Mouse (Mus musculus) liver, adult 2 months (tissue): ENCODE results near the gene Cdkn1a. TPM values are rescaled to one million over a fixed set of nuclear protein-coding genes. Genes with fewer than 3 reads are reported as not detected.

Experiments used
- DNase-seq: peaks from one replicate; pipeline ENCODE4 v3.0.0-alpha.2; 2011; ENCODE audit warnings: low read depth, low spot score; ENCODE audit errors: extremely low read depth
- H3K27ac ChIP-seq: fragments of 200-500 bp; replicated peaks from 2 replicates; pipeline ENCODE4 v1.5.1; 2012; ENCODE audit warnings: low read depth, mild to moderate bottlenecking, control low read depth, inconsistent platforms, low read length; ENCODE audit not compliant: insufficient read depth
- H3K27me3 ChIP-seq: fragments of 200-500 bp; 2 replicates; pipeline ENCODE4 v1.6.1; 2012; ENCODE audit warnings: mild to moderate bottlenecking, moderate library complexity, low read length, inconsistent platforms; ENCODE audit not compliant: control insufficient read depth, insufficient read depth
- H3K36me3 ChIP-seq: fragments of 200-500 bp; 2 replicates; pipeline ENCODE4 v1.6.1; 2012; ENCODE audit warnings: low read length, inconsistent platforms; ENCODE audit not compliant: control insufficient read depth, insufficient read depth
- H3K4me1 ChIP-seq: fragments of 200-500 bp; 2 replicates; pipeline ENCODE4 v1.6.1; 2011; ENCODE audit warnings: low read length; ENCODE audit not compliant: control insufficient read depth, insufficient read depth
- H3K4me3 ChIP-seq: fragments of 200-500 bp; 2 replicates; pipeline ENCODE4 v1.5.1; 2011; ENCODE audit warnings: low read depth, mild to moderate bottlenecking, control low read depth, low read length, moderate library complexity; ENCODE audit not compliant: insufficient read depth
- H3K79me2 ChIP-seq: fragments of 200-500 bp; 2 replicates; pipeline ENCODE4 v1.6.1; 2012; ENCODE audit warnings: inconsistent platforms, mild to moderate bottlenecking, low read length, moderate library complexity; ENCODE audit not compliant: control insufficient read depth, insufficient read depth
- H3K9ac ChIP-seq: fragments of 200-500 bp; 2 replicates; pipeline ENCODE4 v1.6.1; 2012; ENCODE audit warnings: low read depth, mild to moderate bottlenecking, control low read depth, inconsistent platforms, low read length
- CTCF ChIP-seq: fragments of 200-500 bp; IDR thresholded peaks from 2 replicates; pipeline ENCODE4 v1.5.1; 2011; ENCODE audit warnings: low read depth, low read length, control low read depth
- POLR2A ChIP-seq: fragments of 200-500 bp; IDR thresholded peaks from 2 replicates; pipeline ENCODE4 v1.6.1; 2011; ENCODE audit warnings: low read length, control low read depth; ENCODE audit not compliant: insufficient read depth; ENCODE audit errors: extremely low read depth
- WGBS: fragments of 180-500 bp; shearing (Covaris S2); methylation state at CpG from one replicate; pipeline ENCODE4 v1.1.7; 2018; 5-methylcytosine and 5-hydroxymethylcytosine counted together
- polyA plus RNA-seq: library from polyadenylated mRNA; depleted of rRNA; stranded (reverse); fragments of >200 nt; gene quantifications from 2 replicates; pipeline ENCODE4 v1.2.3, GENCODE M21; 2012
- total RNA-seq: library from RNA; depleted of rRNA; stranded (reverse); fragments of >200 nt; gene quantifications from 2 replicates; pipeline ENCODE4 v1.2.3, GENCODE M21; 2014

Gene Cdkn1a
- total and polyA plus RNA-seq, 2 experiments: 0.37 to 6.9 TPM

DNA sequence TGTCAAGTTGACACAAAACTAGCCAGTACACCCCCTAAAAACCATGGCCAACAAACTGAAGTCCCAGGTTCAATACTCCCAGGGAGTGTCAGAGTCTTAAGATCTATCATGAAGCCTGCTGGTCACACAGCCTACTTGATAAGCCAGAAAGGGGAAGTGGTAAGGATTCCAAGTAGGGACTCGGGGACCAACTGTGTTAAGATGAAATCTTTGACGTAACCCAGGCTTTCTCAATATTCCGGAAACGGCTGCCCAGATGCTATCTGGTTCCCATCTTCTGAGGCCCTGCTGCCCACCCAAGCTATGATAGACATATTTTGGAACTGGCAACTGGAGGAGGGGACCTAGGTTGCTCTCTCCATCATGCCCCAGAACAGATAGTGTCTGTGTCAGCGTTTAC lies 20.6 kb downstream of the Cdkn1a start:
- Histone ChIP-seq H3K4me3 (no peak overlapping the region), H3K27me3 (no peaks in the 10 kb centered on the region), H3K36me3 (no peaks in the 10 kb centered on the region), H3K27ac (no peak overlapping the region), H3K79me2 (no peaks in the 10 kb centered on the region), H3K9ac (no peak overlapping the region), H3K4me1 (peaks cover 6% of the 10 kb centered on the region; the same call in 1 of the 2 replicates)
- WGBS: 80% methylated on average over 5 of the region's 5 CpGs
- no peak for DNase-seq
- TF ChIP-seq POLR2A (no peak), CTCF (no peak)

DNA sequence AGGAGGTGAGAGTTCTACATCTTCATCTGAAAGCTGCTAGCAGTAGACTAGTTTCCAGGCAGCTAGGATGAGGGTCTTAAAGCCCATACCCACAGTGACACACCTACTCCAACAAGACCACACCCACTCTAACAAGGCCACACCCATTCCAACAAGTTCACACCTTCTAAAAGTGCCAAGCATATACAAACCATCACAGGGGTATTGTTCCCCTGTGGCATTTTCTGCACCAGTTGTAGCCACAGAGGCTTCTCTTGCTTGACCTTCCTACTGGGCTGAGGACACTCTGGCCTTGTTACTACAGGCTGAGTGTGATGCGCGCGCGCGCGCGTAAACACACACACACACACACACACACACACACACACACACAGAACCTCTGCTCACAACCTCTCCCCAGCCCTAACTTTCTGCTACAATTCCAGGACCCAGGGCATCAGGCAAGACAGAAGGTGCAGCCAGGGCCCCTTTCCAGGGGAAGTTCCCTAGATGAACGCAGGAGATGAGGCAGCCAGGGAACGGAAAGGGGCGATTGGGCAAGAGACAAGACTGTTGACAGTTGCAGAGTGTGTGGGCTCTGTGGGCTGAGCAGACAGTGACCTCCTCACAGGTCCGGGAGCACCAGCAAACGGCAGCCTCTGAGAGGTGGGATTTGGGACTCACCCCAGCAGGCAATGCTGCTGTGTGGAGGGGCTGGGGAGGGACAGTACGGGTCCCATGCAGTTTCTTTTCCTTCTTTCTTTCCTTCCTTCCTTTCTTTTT lies 23.0 kb downstream of the Cdkn1a start, which contains the start of gene Rab44:
Rab44 (plus strand) TSS at position 555 of the 762 bp plus-strand sequence.
- H3K9ac ChIP-seq: no peak within 1 kb of the TSS
- WGBS: 62% methylated on average over 13 of the region's 13 CpGs
- H3K27ac ChIP-seq: no peak within 1 kb of the TSS
- peaks cover 6% of the 10 kb centered on the region; the same call in 1 of the 2 replicates for H3K4me1 ChIP-seq
- no peak for DNase-seq
- no peaks in the 10 kb centered on the region for H3K79me2 ChIP-seq
- H3K4me3 ChIP-seq: no peak within 1 kb of the TSS
- no peaks in the 10 kb centered on the region for H3K36me3 ChIP-seq
- TF ChIP-seq CTCF (no peak), POLR2A (no peak)
- H3K27me3 ChIP-seq: no peaks in the 10 kb centered on the region

DNA sequence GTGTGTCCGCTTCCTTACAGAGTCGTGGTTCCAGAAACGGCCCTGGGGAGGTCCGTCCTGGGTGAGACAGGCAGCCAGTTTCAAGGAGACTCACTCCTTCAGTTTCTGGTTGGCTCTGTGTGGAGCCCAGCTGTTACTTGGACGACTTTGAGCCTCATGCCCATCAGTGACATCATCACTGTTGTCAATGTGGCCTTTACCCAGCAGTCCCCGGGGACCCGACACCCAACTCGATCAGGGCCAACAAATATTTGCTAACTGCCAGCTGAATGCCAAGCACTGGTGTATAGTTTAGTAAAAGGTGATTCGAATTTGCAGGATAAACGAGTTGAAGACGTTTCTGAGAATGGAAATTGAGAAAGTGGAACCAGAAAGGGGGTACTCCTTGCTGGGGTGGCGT lies 25.2 kb downstream of the Cdkn1a start:
- 0 out of 2 replicates have a peak overlapping the region, but pooled peaks have one; percentile 17 for H3K9ac ChIP-seq
- H3K27ac ChIP-seq: no peak overlapping the region
- WGBS: 23% methylated on average over 12 of the region's 12 CpGs
- H3K36me3 ChIP-seq: no peaks in the 10 kb centered on the region
- DNase-seq: peak; percentile 89
- H3K4me1 ChIP-seq: peaks cover 6% of the 10 kb centered on the region; the same call in 1 of the 2 replicates
- H3K79me2 ChIP-seq: no peaks in the 10 kb centered on the region
- no peak for TF ChIP-seq POLR2A
- TF ChIP-seq CTCF: no peak
- no peak overlapping the region for H3K4me3 ChIP-seq
- no peaks in the 10 kb centered on the region for H3K27me3 ChIP-seq

DNA sequence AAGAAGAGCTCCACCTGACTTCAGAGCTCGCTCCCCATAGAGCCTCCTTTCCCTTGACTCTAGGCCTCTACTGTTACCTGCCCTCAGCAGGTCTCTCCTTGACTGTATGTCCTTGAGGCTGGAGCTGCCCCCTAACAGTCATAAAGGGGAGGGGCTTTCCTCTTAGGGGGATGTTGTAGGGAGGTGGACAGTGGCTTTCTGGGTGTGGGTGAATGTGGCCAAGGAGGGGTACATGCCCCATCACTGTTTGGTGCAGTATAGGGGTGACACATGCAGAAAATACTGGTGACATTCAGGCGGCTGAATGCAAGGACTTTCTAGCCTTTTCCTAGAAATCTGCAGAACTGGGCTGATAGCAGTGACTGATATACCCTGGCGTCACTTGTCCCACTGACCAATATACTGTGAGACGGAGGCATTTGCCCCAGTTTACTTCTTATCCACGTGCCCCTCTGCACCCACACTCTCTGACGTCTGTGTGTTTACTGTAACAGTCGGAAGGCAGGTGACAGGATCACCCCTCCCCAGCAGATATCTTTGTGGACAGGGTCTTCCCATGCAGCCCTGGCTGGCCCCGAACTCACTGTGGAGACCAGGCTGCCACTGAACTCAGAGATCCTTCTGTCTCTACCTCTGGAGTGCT lies 26.4 kb downstream of the Cdkn1a start:
- 74% methylated on average over 8 of the region's 8 CpGs for WGBS
- Histone ChIP-seq H3K27ac (no peak overlapping the region), H3K4me3 (no peak overlapping the region), H3K9ac (no peak overlapping the region), H3K4me1 (peaks cover 6% of the 10 kb centered on the region; the same call in 1 of the 2 replicates), H3K36me3 (no peaks in the 10 kb centered on the region), H3K79me2 (no peaks in the 10 kb centered on the region), H3K27me3 (no peaks in the 10 kb centered on the region)
- DNase-seq: no peak
- TF ChIP-seq POLR2A: no peak
- TF ChIP-seq CTCF: no peak

DNA sequence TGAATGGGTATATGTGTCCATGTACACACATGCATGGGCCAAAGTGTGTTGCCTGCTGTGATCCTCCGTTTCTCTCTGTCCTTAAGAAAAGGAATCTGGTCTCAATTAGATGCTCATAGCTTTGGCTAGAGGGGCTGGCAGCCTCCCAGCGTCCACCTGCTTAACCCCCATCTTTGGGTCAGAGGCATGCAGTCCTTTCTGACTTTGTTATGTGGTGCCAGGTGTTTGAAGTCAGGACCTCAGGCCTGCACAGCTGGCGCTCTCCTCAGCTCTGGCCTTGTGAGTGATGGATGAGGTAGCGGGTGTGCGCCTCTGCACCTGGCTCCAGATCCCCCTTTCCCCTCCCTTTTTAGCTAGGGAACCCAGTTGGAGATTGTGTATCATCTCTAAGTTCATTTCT lies 27.3 kb downstream of the Cdkn1a start:
- DNase-seq: no peak
- 68% methylated on average over 5 of the region's 5 CpGs for WGBS
- no peak overlapping the region for H3K4me3 ChIP-seq
- H3K4me1 ChIP-seq: peaks cover 10% of the 10 kb centered on the region
- no peak for TF ChIP-seq POLR2A
- TF ChIP-seq CTCF: no peak
- H3K79me2 ChIP-seq: no peaks in the 10 kb centered on the region
- H3K27ac ChIP-seq: no peak overlapping the region
- H3K27me3 ChIP-seq: no peaks in the 10 kb centered on the region
- H3K36me3 ChIP-seq: no peaks in the 10 kb centered on the region
- no peak overlapping the region for H3K9ac ChIP-seq

DNA sequence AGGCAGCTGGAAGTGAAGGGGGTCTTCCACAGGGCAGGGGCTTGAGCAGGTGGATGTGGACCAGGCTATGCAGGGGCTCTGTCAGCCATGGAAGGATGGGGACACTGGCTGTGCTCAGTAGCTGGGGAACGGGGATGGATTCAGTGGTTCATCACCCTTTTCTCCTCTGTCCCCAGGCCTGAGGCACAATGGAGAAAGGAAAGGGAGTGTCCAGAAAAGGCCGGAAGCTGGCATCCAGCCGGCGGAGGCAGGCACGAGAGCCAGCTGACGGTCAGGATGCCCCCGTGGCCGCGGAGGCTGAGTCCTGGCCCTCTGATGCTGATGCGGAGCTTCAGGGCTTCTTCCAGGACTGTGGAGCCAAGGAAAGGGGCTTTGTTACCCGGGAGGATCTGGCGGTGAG lies 29.9 kb downstream of the Cdkn1a start:
- 71% methylated on average over 12 of the region's 12 CpGs for WGBS

More for the DNA sequence above, 29.9 kb downstream of the Cdkn1a start:
- Histone ChIP-seq H3K27ac (no peak overlapping the region), H3K4me3 (no peak overlapping the region), H3K36me3 (no peaks in the 10 kb centered on the region), H3K9ac (no peak overlapping the region), H3K4me1 (peaks cover 12% of the 10 kb centered on the region), H3K27me3 (no peaks in the 10 kb centered on the region), H3K79me2 (no peaks in the 10 kb centered on the region)
- no peak for DNase-seq
- TF ChIP-seq POLR2A: no peak
- no peak for TF ChIP-seq CTCF
